Mouse (Mus musculus): ENCODE data around the gene Ogdh.
A peak's percentile ranks its signal among the peaks of the same experiment; 100 is the strongest.

Gene Ogdh

GRCm38 (mm10) chr11:6371376-6372155 lies 80.1 kb downstream of the Ogdh start:
- DNase-seq = no peak

GRCm38 (mm10) chr11:6372784-6373183 lies 81.4 kb downstream of the Ogdh start:
- DNase-seq = no peak

GRCm38 (mm10) chr11:6380916-6381315 lies 89.5 kb downstream of the Ogdh start:
- no peak for DNase-seq

GRCm38 (mm10) chr11:6388126-6388725 lies 96.8 kb downstream of the Ogdh start:
- no peak for DNase-seq

- DNase-seq = peak; percentile 96 to 97
Observed at GRCm38 (mm10) chr11:6388726-6389413, 97.4 kb downstream of the Ogdh start, which contains the start of gene Zmiz2. TSS of gene Zmiz2 (plus strand) at chr11:6389074.

- peak in 1 of 2 experiments; percentile 47 for DNase-seq
Observed at GRCm38 (mm10) chr11:6389483-6389921, 98.1 kb downstream of the Ogdh start.

GRCm38 (mm10) chr11:6390376-6391053 lies 99.1 kb downstream of the Ogdh start:
- DNase-seq = no peak

GRCm38 (mm10) chr11:6391516-6392276 lies 100.3 kb downstream of the Ogdh start:
- peak; percentile 82 to 86 for DNase-seq

- DNase-seq = no peak
Observed at GRCm38 (mm10) chr11:6392857-6393256, 101.4 kb downstream of the Ogdh start.

GRCm38 (mm10) chr11:6393866-6394265 lies 102.4 kb downstream of the Ogdh start:
- no peak for DNase-seq

- no peak for DNase-seq
Observed at GRCm38 (mm10) chr11:6395565-6395964, 104.1 kb downstream of the Ogdh start.

- no peak for DNase-seq
Observed at GRCm38 (mm10) chr11:6398141-6398540, 106.7 kb downstream of the Ogdh start.

GRCm38 (mm10) chr11:6402515-6403510 lies 111.4 kb downstream of the Ogdh start:
- DNase-seq = peak; percentile 94

- DNase-seq = no peak
Observed at GRCm38 (mm10) chr11:6403830-6404405, 112.5 kb downstream of the Ogdh start.

GRCm38 (mm10) chr11:6404699-6405566 lies 113.5 kb downstream of the Ogdh start:
- no peak for DNase-seq

- no peak for DNase-seq
Observed at GRCm38 (mm10) chr11:6405591-6406081, 114.2 kb downstream of the Ogdh start.

All from B cell, adult 2 months (primary cell).